Mouse (Mus musculus) skeletal muscle tissue, adult 2 months (tissue): ENCODE measurements around the gene Tcf7l2.

Source experiments
- DNase-seq: peaks from one replicate; pipeline ENCODE4 v3.0.0-alpha.2; 2012; ENCODE audit warnings: low read depth, low spot score

Tcf7l2 gene

DNA sequence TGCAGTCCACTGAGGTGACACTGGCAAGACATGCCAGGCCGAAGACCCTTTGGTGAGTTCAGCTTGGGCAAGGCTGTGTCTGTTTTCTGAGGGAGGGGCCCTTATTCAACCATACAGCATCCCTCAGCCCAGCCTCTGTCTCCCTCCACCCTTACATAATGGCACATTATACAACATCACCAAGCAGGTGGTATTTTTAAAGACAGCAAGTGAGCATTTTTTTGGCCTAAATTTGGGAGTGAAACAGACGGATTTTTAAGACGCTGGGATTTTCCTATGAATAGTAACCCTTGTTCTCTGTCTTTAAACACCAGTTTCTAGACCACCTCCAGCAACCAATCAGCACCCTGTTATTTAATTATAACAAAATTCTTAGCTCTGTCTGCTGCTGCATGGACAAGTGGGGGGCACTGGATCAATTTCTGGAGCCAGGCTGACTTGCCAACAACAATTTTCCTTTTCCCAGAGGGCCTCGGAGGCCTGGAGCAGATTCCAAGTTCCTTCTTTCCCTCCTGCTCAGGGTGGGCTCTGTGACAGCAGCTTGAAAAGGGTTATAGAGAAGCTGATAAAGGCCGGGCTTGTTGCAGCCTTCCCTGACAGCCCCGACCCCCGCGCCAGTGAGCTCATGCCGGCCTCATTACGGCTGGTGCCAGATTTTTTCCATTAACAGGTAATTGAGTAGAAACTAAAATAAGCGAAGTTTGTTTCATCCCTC lies 199.1 kb downstream of the Tcf7l2 start:
- no peak for DNase-seq

DNA sequence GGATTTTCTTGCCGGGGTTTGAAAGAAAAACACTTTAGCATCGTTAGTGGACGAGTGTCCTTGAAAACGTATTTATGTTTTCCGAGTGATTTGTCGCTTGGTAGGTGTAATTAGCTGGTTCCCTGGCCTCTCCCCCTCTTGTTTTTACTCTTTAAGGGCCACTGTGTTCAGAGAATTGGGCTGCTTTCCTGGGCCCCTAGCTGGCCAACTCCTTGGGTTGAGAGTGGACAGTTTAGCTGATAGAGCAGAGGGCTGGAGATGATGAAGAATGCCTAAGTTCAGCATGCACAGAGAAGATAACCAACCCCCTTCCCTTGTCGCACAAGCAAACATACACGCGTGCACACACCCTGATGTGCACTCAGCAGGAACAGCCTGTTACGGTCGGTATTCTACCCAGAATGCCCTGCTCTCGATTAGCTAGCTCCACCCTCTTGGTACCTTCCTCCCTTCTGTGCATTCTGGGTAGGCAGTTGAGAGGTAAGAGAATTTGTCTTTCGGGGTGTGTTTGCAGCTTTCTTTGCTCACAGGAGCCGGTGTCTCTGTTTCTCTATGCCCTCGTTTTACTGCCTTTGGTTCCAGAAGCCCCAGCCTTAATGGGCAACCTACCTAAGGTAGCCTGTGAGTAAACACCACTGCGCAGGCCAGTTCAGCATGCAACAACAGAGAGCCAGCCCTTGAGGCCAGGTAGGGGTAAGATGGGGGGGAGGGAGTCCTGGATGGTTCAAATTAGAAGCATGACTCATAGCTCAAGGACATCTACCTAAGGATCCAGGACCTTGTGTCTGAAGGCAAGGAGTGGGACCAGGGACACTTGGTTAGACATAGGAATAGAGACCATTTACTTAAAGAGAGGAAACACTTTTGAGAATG lies 199.9 kb downstream of the Tcf7l2 start:
- no peak for DNase-seq

DNA sequence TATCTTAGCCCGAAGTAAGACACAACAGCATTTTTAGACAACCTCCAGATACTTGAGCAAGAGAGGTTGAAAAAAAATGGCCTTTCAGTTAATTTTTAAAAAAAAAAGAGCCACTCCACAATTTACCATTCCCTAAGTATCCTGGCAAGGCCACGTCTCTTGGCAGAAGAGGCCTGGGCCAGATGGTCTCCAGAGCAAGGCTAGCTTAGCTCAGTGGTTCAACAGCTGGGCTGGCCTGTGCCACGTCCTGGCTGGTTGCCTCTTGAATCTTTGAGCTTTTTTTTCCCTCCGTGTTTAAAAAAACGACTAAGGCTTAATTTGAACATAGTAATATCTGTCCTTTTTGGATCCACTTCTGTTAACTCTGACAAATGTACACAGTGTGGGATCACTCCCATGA lies 209.8 kb downstream of the Tcf7l2 start:
- DNase-seq = peak; percentile 60

DNA sequence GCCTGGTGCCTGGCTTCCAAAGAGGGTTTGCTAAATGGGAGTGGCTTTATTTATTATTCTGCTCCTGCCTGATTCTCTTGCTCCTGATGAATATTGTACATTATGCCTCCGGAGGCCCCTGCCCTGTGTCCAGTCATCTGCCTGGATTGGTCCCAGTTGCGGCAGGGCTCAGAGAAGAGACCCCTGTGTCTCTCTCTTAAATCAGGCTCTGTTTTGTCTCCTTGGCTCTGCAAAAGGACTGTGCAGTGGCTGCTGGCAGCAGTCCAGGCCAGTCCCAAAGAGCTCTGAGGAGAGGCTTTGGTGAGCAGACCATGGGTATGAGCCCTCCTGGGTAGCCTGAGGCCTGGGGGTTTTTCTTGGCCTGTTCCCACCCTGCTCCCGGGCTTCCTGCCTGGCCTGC lies 211.6 kb downstream of the Tcf7l2 start:
- DNase-seq = peak; percentile 30

DNA sequence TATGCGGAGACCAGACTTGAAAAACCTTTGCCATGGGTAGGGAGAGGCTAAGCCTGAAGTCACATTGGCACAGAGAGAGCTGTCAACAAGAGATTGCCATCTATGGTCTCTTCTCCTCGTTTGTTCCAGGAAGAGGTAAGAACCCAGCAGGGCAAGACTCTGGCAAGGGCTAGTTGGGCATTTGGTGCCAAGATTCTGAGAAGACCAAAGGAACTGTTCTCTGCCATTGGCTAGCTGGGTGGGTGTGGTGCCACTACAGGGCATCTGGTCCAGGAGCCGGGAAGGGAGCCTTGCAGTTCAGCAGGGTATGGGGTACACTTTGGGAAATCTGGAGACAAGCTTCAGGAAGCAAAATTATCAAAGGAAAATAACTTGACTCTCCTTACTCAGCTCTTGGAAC lies 213.5 kb downstream of the Tcf7l2 start:
- DNase-seq = no peak

DNA sequence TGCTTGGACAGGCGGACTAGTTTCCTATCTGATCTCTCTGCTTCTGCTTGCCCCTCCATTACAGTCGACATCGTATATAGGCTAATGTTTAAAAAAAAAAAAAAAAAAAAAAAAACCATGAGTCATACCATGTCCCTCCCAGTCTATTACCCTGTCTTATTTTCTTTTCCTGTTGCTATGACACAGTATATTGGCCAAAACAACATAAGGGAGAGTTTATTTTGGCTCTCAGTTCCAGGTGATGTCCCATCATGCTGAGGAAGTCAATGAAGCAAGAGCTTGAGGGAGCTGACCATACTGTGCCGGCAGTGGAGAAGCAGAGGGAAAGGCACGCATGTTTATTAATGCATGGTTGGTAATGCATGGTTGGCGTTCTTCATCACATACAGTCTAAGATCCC lies 215.1 kb downstream of the Tcf7l2 start:
- no peak for DNase-seq

DNA sequence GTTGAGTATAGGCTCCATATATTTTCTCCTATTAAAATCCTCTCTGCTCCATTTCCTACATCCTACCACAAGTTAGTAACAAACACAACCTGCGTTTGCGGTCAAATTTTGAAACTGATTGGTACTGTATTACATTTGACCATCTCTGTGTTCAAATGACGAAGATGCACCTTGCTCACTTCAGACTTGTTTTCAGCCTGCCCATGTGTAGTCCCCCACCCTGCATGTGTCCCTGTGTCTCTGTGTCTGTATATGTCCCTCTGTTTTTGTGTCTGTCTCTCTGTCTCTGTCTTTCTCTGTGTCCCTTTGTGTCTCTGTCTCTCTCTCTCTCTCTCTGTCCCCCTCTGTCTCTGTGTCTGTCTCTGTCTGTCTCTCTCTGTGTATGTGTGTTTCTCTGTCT lies 222.8 kb downstream of the Tcf7l2 start:
- no peak for DNase-seq

DNA sequence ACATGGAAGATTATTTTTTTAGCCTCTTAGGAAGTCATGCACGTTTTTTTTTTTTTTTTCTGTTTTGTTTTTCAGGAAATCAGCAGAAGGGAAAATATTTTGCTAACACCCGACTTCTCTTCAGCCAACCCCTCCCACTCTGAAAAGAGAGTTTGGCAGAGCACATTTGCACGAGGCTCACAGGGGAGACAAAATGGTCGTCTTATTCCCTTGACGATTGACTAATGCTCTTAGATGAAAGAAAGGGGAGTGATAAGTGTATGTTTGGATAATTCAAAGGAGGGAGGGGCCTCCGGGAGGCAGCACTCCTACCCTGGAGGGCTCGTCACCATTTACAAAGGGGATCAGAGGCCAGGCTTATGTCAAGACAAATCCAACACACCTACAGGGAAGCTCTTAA lies 224.4 kb downstream of the Tcf7l2 start:
- DNase-seq = no peak

DNA sequence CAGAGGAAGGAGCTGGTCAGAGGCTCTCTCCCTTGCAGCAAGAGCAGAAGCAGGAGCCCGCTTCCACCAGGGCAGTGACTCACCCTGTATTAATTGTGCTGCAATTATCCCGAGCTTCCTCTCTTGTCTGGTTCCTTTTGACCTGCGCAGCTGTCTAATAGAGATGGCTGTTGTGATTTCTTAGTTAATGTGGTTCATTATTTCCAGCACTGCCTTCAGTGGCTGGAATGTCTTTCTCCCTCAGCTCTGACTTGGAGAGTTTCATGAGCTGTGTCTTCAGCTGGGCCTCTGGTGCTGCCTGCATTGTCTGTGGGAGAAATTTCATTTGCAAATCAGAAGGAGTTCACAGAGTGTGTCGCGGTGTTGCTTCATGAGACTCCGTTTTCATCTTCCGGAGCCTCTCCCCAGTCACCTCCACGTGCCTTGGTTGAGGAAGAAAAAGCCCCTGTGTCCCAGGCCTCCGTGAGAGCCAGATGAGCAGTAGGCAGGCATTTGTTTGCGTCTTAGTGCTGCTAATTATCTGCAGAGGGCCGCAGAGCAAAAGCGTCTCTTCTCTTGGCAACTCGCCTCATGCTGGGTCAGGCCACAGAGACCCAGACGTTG lies 228.4 kb downstream of the Tcf7l2 start:
- DNase-seq = no peak

DNA sequence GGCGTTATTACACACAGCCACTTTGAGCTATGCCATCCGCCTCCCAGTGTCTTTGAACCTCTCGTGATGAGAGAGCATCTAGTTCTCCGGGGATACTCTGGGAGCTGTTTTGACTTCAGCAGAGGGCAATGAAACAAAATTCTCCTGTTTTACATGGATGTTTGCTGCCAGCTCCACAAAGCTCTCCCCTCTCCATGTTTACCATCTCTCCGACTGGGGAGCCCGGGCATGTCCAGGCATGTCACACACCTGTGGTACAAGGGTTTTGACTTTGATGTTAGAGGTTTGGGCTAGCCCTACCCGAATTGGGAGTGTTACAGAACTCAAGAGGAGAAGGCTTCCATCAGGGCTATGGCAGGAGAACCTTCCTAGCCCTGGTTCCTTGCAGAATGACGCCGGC lies 234.5 kb downstream of the Tcf7l2 start:
- no peak for DNase-seq
